8 mouse cellular contexts compared by ENCODE assay signal in genomic region chrX:37084318-37084926, GRCm38 (mm10). TPM values are rescaled to one million over a fixed set of nuclear protein-coding genes. Genes with fewer than 3 reads are reported as not detected.
DNase-seq lines count a peak whose midpoint lies in the region; ATAC-seq and TF ChIP-seq lines count a peak whose summit lies in the region.

No protein-coding gene starts in this region.

- H3K9ac ChIP-seq in forebrain, embryonic 14.5 days (ENCODE audit: low read length), result peak overlapping the region; percentile 81
- H3K9ac ChIP-seq in kidney, postnatal 0 days (ENCODE audit: low read depth, low read length), result peak overlapping the region; percentile 77
- H3K9ac ChIP-seq in stomach, embryonic 15.5 days, result peak overlapping the region; percentile 46

- H3K27me3 ChIP-seq in spleen, adult 2 months (ENCODE audit: control insufficient read depth, insufficient read depth, low read length), result no peaks in the 10 kb centered on the region
- H3K27me3 ChIP-seq in forebrain, embryonic 14.5 days (replicated peaks; ENCODE audit: control insufficient read depth, insufficient read depth, low read length), result no peaks in the 10 kb centered on the region
- no peaks in the 10 kb centered on the region for H3K27me3 ChIP-seq in kidney, postnatal 0 days (ENCODE audit: insufficient read depth, low read length)
- H3K27me3 ChIP-seq in stomach, embryonic 15.5 days (replicated peaks), result no peaks in the 10 kb centered on the region

- H3K4me2 ChIP-seq in forebrain, embryonic 14.5 days (ENCODE audit: low read length), result peak overlapping the region; percentile 66
- H3K4me2 ChIP-seq in kidney, postnatal 0 days (ENCODE audit: low read length), result peak overlapping the region; percentile 62
- H3K4me2 ChIP-seq in stomach, embryonic 15.5 days, result peak overlapping the region; percentile 56

- DNase-seq in adrenal gland, adult 2 months, result peak; percentile 17
- DNase-seq in adrenal gland, adult 18-20 months (ENCODE audit: low spot score in 2 of 2), result no peak
- DNase-seq in spleen, adult 2 months (ENCODE audit: low read depth in 1 of 2, low spot score in 2 of 2), result no peak
- DNase-seq in spleen, postnatal 14 days (ENCODE audit: low spot score in 2 of 2), result no peak
- DNase-seq in forebrain, embryonic 14.5 days (ENCODE audit: low spot score), result peak; percentile 24
- DNase-seq in kidney, postnatal 0 days (ENCODE audit: low spot score), result peak; percentile 61
- DNase-seq in lung, postnatal 14 days, result peak; percentile 5

- peak overlapping the region; percentile 56 for H3K27ac ChIP-seq in spleen, adult 2 months (ENCODE audit: insufficient read depth, low read length)
- peak overlapping the region; percentile 79; the same call in 1 of the 2 replicates for H3K27ac ChIP-seq in forebrain, embryonic 14.5 days (ENCODE audit: low read depth, low read length)
- peak overlapping the region; percentile 90 for H3K27ac ChIP-seq in kidney, postnatal 0 days
- peak overlapping the region; percentile 91 for H3K27ac ChIP-seq in stomach, embryonic 15.5 days

- 26% methylated on average over 19 of the region's 19 CpGs for WGBS in spleen, adult 2 months
- 28% methylated on average over 19 of the region's 19 CpGs for WGBS in forebrain, embryonic 14.5 days
- 26% methylated on average over 19 of the region's 19 CpGs for WGBS in kidney, postnatal 0 days
- 14% methylated on average over 19 of the region's 19 CpGs for WGBS in stomach, embryonic 15.5 days

- H3K36me3 ChIP-seq in spleen, adult 2 months (ENCODE audit: control insufficient read depth, insufficient read depth, low read length), result peaks cover 6% of the 10 kb centered on the region
- H3K36me3 ChIP-seq in forebrain, embryonic 14.5 days (ENCODE audit: control insufficient read depth, insufficient read depth, low read length), result peaks cover 15% of the 10 kb centered on the region
- H3K36me3 ChIP-seq in kidney, postnatal 0 days (ENCODE audit: insufficient read depth, low read length), result no peaks in the 10 kb centered on the region
- 0 out of 2 replicates have a peak, but pooled peaks cover 2% of the 10 kb centered on the region for H3K36me3 ChIP-seq in stomach, embryonic 15.5 days

- H3K4me1 ChIP-seq in spleen, adult 2 months (ENCODE audit: control insufficient read depth, insufficient read depth, insufficient read length), result peaks cover 3% of the 10 kb centered on the region
- H3K4me1 ChIP-seq in forebrain, embryonic 14.5 days (ENCODE audit: control insufficient read depth, insufficient read depth, low read length), result no peaks in the 10 kb centered on the region
- no peaks in the 10 kb centered on the region for H3K4me1 ChIP-seq in kidney, postnatal 0 days (replicated peaks; ENCODE audit: insufficient read depth, low read length)
- H3K4me1 ChIP-seq in stomach, embryonic 15.5 days, result no peaks in the 10 kb centered on the region

- H3K9me3 ChIP-seq in forebrain, embryonic 14.5 days (replicated peaks; ENCODE audit: control insufficient read depth, low read length), result no peaks in the 10 kb centered on the region
- H3K9me3 ChIP-seq in kidney, postnatal 0 days (replicated peaks; ENCODE audit: low read length), result no peaks in the 10 kb centered on the region
- no peaks in the 10 kb centered on the region for H3K9me3 ChIP-seq in stomach, embryonic 15.5 days

- peak; percentile 25 for ATAC-seq in forebrain, embryonic 14.5 days
- 0 out of 2 replicates have a peak, but pooled peaks have one; percentile 19 for ATAC-seq in kidney, postnatal 0 days (replicated peaks; ENCODE audit: low FRiP score, low read depth)
- no peak for ATAC-seq in stomach, embryonic 15.5 days (ENCODE audit: insufficient read depth, low FRiP score, low read depth)

- H3K4me3 ChIP-seq in spleen, adult 2 months (ENCODE audit: extremely low read depth, insufficient read depth, insufficient read length), result peak overlapping the region; percentile 73
- peak overlapping the region; percentile 51 for H3K4me3 ChIP-seq in forebrain, embryonic 14.5 days (ENCODE audit: low read depth, low read length)
- H3K4me3 ChIP-seq in kidney, postnatal 0 days (replicated peaks; ENCODE audit: low read depth, low read length), result peak overlapping the region; percentile 53
- H3K4me3 ChIP-seq in stomach, embryonic 15.5 days (replicated peaks), result peak overlapping the region; percentile 55

- no peak for TF ChIP-seq CTCF in spleen, adult 2 months (IDR thresholded peaks at IDR 0.05; ENCODE audit: extremely low read depth, insufficient read depth, insufficient read length, insufficient replicate concordance)
- TF ChIP-seq CTCF in kidney, postnatal 0 days (IDR thresholded peaks at IDR 0.05; ENCODE audit: low read depth), result no peak

- no peak for TF ChIP-seq POLR2A in spleen, adult 2 months (IDR thresholded peaks at IDR 0.05; ENCODE audit: low read depth, low read length)

RNA-seq across cellular contexts. Expression of gene Rpl39, which starts 0.8 kb away (rescaled TPM):
- 100 to 1,000 TPM; 544 to 632 TPM for total RNA-seq in adrenal gland, adult 2 months (2021)
- 3.7 and 4.4 TPM in 2 replicates for polyA plus RNA-seq in adrenal gland, adult 2 months (2012; rRNA removed)
- total RNA-seq in adrenal gland, adult 18-20 months (2021), result 100 to 1,000 TPM; 573 to 575 TPM
- polyA plus RNA-seq in spleen, adult 2 months (2012; rRNA removed), result 47.1 and 62.8 TPM in 2 replicates
- 316 and 433 TPM in 2 replicates for polyA plus RNA-seq in forebrain, embryonic 14.5 days (2014; fragmentation: Nextera tagmentation; extraction: Ambion mirVana)
- polyA plus RNA-seq in kidney, postnatal 0 days (2015; fragmentation: Nextera tagmentation; extraction: Ambion mirVana), result 703 and 903 TPM in 2 replicates
- 527 and 550 TPM in 2 replicates for polyA plus RNA-seq in stomach, embryonic 15.5 days (2015; fragmentation: Nextera tagmentation; extraction: Ambion mirVana)

RNA-seq across cellular contexts. Expression of gene Upf3b, which starts 25.7 kb away (rescaled TPM):
- 10 to 100 TPM; 14.6 to 15.2 TPM for total RNA-seq in adrenal gland, adult 2 months (2021)
- 0.67 and 0.71 TPM in 2 replicates for polyA plus RNA-seq in adrenal gland, adult 2 months (2012; rRNA removed)
- total RNA-seq in adrenal gland, adult 18-20 months (2021), result 10 to 100 TPM; 12.2 to 15.6 TPM
- polyA plus RNA-seq in spleen, adult 2 months (2012; rRNA removed), result 2.7 TPM in 2 replicates
- polyA plus RNA-seq in forebrain, embryonic 14.5 days (2014; fragmentation: Nextera tagmentation; extraction: Ambion mirVana), result 20.2 and 20.7 TPM in 2 replicates
- polyA plus RNA-seq in kidney, postnatal 0 days (2015; fragmentation: Nextera tagmentation; extraction: Ambion mirVana), result 17.2 TPM in 2 replicates
- polyA plus RNA-seq in stomach, embryonic 15.5 days (2015; fragmentation: Nextera tagmentation; extraction: Ambion mirVana), result 22.3 and 23.6 TPM in 2 replicates

RNA-seq across cellular contexts. Expression of gene Sowahd, which starts 35.8 kb away (rescaled TPM):
- 1 to 10 TPM in 1 of 2 experiments, under 1 TPM in 1; 0.17 to 1.8 TPM for total RNA-seq in adrenal gland, adult 2 months (2021)
- 0.13 and 0.46 TPM in 2 replicates for polyA plus RNA-seq in adrenal gland, adult 2 months (2012; rRNA removed)
- 1 to 10 TPM in 1 of 2 experiments, under 1 TPM in 1; 0.27 to 2.7 TPM for total RNA-seq in adrenal gland, adult 18-20 months (2021)
- 0.05 and 0.08 TPM in 2 replicates for polyA plus RNA-seq in spleen, adult 2 months (2012; rRNA removed)
- polyA plus RNA-seq in forebrain, embryonic 14.5 days (2014; fragmentation: Nextera tagmentation; extraction: Ambion mirVana), result not detected in 2 replicates
- 0.11 TPM in 1 of 2 replicates, not detected in the other for polyA plus RNA-seq in kidney, postnatal 0 days (2015; fragmentation: Nextera tagmentation; extraction: Ambion mirVana)
- polyA plus RNA-seq in stomach, embryonic 15.5 days (2015; fragmentation: Nextera tagmentation; extraction: Ambion mirVana), result 0.10 and 0.17 TPM in 2 replicates

RNA-seq across cellular contexts. Expression of gene Nkap, which starts 42.2 kb away (rescaled TPM):
- total RNA-seq in adrenal gland, adult 2 months (2021), result 10 to 100 TPM; 14.8 to 15.4 TPM
- polyA plus RNA-seq in adrenal gland, adult 2 months (2012; rRNA removed), result 2.4 and 3.3 TPM in 2 replicates
- 10 to 100 TPM; 10.8 to 15.1 TPM for total RNA-seq in adrenal gland, adult 18-20 months (2021)
- 1.3 and 1.8 TPM in 2 replicates for polyA plus RNA-seq in spleen, adult 2 months (2012; rRNA removed)
- 13.6 and 17.1 TPM in 2 replicates for polyA plus RNA-seq in forebrain, embryonic 14.5 days (2014; fragmentation: Nextera tagmentation; extraction: Ambion mirVana)
- polyA plus RNA-seq in kidney, postnatal 0 days (2015; fragmentation: Nextera tagmentation; extraction: Ambion mirVana), result 12.1 and 12.8 TPM in 2 replicates
- polyA plus RNA-seq in stomach, embryonic 15.5 days (2015; fragmentation: Nextera tagmentation; extraction: Ambion mirVana), result 14.1 and 14.6 TPM in 2 replicates

Comparison
In these comparisons a context has a peak if more than half of its experiments do, and no peak if none do; other contexts are left out.
1. DNase-seq: peak in adrenal gland, adult 2 months (single experiment), forebrain, embryonic 14.5 days (single experiment), kidney, postnatal 0 days (single experiment) and lung, postnatal 14 days (single experiment); none in adrenal gland, adult 18-20 months (0 of 2), spleen, adult 2 months (0 of 2) and spleen, postnatal 14 days (0 of 2).
2. Peak in every context shown above with its lines, with median percentiles within 50 percentile points of each other: H3K27ac ChIP-seq, H3K4me3 ChIP-seq, H3K4me2 ChIP-seq and H3K9ac ChIP-seq.